Mouse (Mus musculus) naive thymus-derived CD4-positive, alpha-beta T cell, adult 2 months (primary cell): Measurements from ENCODE around the gene Ahctf1.
"Not testable (repeated sequence)": the region's sequence is repeated elsewhere in the genome, so short reads cannot be mapped to it uniquely, and the experiment has no call there.

Source experiments
- DNase-seq: peaks from one replicate; pipeline ENCODE4 v3.0.0-alpha.2; 2011; ENCODE audit warnings: low read depth

Gene Ahctf1

GRCm38 (mm10) chr1:179804140-179804881 lies 831 bp upstream of the Ahctf1 start:
- DNase-seq: no peak

GRCm38 (mm10) chr1:179802610-179803512 lies 619 bp downstream of the Ahctf1 start, which contains the start of gene Gm10518:
TSS of gene Gm10518 (plus strand) at chr1:179803376.
- no peak for DNase-seq

- no peak for DNase-seq
Observed at GRCm38 (mm10) chr1:179798794-179799193, 4.7 kb downstream of the Ahctf1 start.

GRCm38 (mm10) chr1:179787281-179787680 lies 16.2 kb downstream of the Ahctf1 start:
- no peak for DNase-seq

- DNase-seq: no peak
Observed at GRCm38 (mm10) chr1:179785502-179785901, 18.0 kb downstream of the Ahctf1 start.

- no peak for DNase-seq
Observed at GRCm38 (mm10) chr1:179784098-179784497, 19.4 kb downstream of the Ahctf1 start.

- DNase-seq: no peak
Observed at GRCm38 (mm10) chr1:179776831-179777230, 26.6 kb downstream of the Ahctf1 start.

- DNase-seq: no peak
Observed at GRCm38 (mm10) chr1:179760553-179760952, 42.9 kb downstream of the Ahctf1 start.

- no peak for DNase-seq
Observed at GRCm38 (mm10) chr1:179760086-179760485, 43.4 kb downstream of the Ahctf1 start.

- DNase-seq: no peak
Observed at GRCm38 (mm10) chr1:179756477-179756876, 47.0 kb downstream of the Ahctf1 start.

- no peak for DNase-seq
Observed at GRCm38 (mm10) chr1:179753006-179753405, 50.5 kb downstream of the Ahctf1 start.

- DNase-seq: no peak
Observed at GRCm38 (mm10) chr1:179752276-179752675, 51.2 kb downstream of the Ahctf1 start.

GRCm38 (mm10) chr1:179745171-179745570 lies 58.3 kb downstream of the Ahctf1 start, which contains the start of gene Kif28:
TSS of gene Kif28 (minus strand) at chr1:179745271.
- no peak for DNase-seq

- DNase-seq: no peak
Observed at GRCm38 (mm10) chr1:179743593-179744193, 59.8 kb downstream of the Ahctf1 start.

- DNase-seq: no peak
Observed at GRCm38 (mm10) chr1:179736483-179736882, 67.0 kb downstream of the Ahctf1 start.

GRCm38 (mm10) chr1:179734500-179735474 lies 68.7 kb downstream of the Ahctf1 start:
- peak; percentile 54 for DNase-seq

- DNase-seq: no peak
Observed at GRCm38 (mm10) chr1:179731391-179731790, 72.1 kb downstream of the Ahctf1 start.

- no peak for DNase-seq
Observed at GRCm38 (mm10) chr1:179728661-179729060, 74.8 kb downstream of the Ahctf1 start.

- DNase-seq: no peak
Observed at GRCm38 (mm10) chr1:179722811-179723469, 80.5 kb downstream of the Ahctf1 start.

- no peak for DNase-seq
Observed at GRCm38 (mm10) chr1:179715786-179716185, 87.7 kb downstream of the Ahctf1 start.

GRCm38 (mm10) chr1:179715289-179715688 lies 88.2 kb downstream of the Ahctf1 start:
- not testable (repeated sequence) for DNase-seq
